Mouse (Mus musculus) embryonic fibroblast, embryonic 13.5 days (primary cell): ENCODE results near the gene Gm2115.

ENCODE experiments used
- CTCF ChIP-seq: IDR thresholded peaks from 2 replicates; pipeline ENCODE4 v1.5.1; 2011; ENCODE audit warnings: mild to moderate bottlenecking, control low read depth, low read length, moderate library complexity, borderline replicate concordance; ENCODE audit not compliant: insufficient read depth
- POLR2A ChIP-seq: IDR thresholded peaks from 2 replicates; pipeline ENCODE4 v1.6.1; 2011; ENCODE audit warnings: low read depth, mild to moderate bottlenecking, control low read depth, low read length, moderate library complexity

- TF ChIP-seq POLR2A (no peak), CTCF (no peak)
Observed at GRCm38 (mm10) chr7:84557332-84557731, 28.6 kb downstream of the Gm2115 start.
